Mouse (Mus musculus): ENCODE data around the gene Tex30. TPM values are rescaled to one million over a fixed set of nuclear protein-coding genes. Genes with fewer than 3 reads are reported as not detected.

The Tex30 gene
- total and polyA plus RNA-seq, 3 experiments, result 54.2 to 196 (median 89.6) TPM

GRCm38 (mm10) chr1:44042555-44042915 is 59.7 kb downstream of the Tex30 start:
- peak; percentile 58; the same call in 1 of the 2 replicates for TF ChIP-seq ZNF384 (IDR thresholded peaks at IDR 0.05; ENCODE audit: low read depth, low read length)
- TF ChIP-seq GABPA (IDR thresholded peaks at IDR 0.05; ENCODE audit: insufficient replicate concordance, low read depth, low read length), result no peak
- Histone ChIP-seq H3K27me3 (replicated peaks) (no peaks in the 10 kb centered on the region), H3K9me3 (replicated peaks; ENCODE audit: low read length) (no peaks in the 10 kb centered on the region), H3K36me3 (replicated peaks in 1 of 2; ENCODE audit: control insufficient read depth in 1 of 2, insufficient read depth in 1 of 2, low read length in 1 of 2) (no peaks in the 10 kb centered on the region), H3K4me1 (ENCODE audit: control insufficient read depth in 1 of 2, insufficient read depth in 2 of 2) (peaks cover 0 to 14% of the 10 kb centered on the region in 2 experiments; a peak in 2 of 4 replicates), H3K79me2 (replicated peaks; ENCODE audit: control insufficient read depth, extremely low read depth, insufficient read depth, poor library complexity, severe bottlenecking) (no peaks in the 10 kb centered on the region), H3K4me3 (replicated peaks in 1 of 3; ENCODE audit: low read depth in 2 of 3, low read length in 2 of 3, poor library complexity in 1 of 3) (peak overlapping the region; percentile 37 to 57 (median 39)), H3K27ac (ENCODE audit: insufficient read depth, low read depth) (no peak overlapping the region), H3K9ac (ENCODE audit: insufficient read depth, low read depth) (peak overlapping the region; percentile 66), H3K4me2 (ENCODE audit: insufficient read depth, low read depth, poor library complexity, severe bottlenecking) (peak overlapping the region; percentile 64)
- in situ Hi-C loops (cut with MboI; ENCODE audit: low pct_ligation_motif_present, low pct_unique_long_range_greater_than_20kb, low sequenced_read_pairs) (loop anchor here (25.0 kb wide), 1 partner anchor 280 kb away; no protein-coding TSS in a partner anchor), dilution Hi-C loops (cut with MboI; ENCODE audit: extremely low pct_ligation_motif_present, extremely low pct_unique_long_range_greater_than_20kb, low sequenced_read_pairs) (no loop called here)
- DNase-seq (ENCODE audit: extremely low read depth), result no peak

GRCm38 (mm10) chr1:44041797-44042554 is 60.3 kb downstream of the Tex30 start:
- H3K4me2 ChIP-seq (ENCODE audit: insufficient read depth, low read depth, poor library complexity, severe bottlenecking), result peak overlapping the region; percentile 64
- no peaks in the 10 kb centered on the region for H3K36me3 ChIP-seq (replicated peaks in 1 of 2; ENCODE audit: control insufficient read depth in 1 of 2, insufficient read depth in 1 of 2, low read length in 1 of 2)
- in situ Hi-C loops (cut with MboI; ENCODE audit: low pct_ligation_motif_present, low pct_unique_long_range_greater_than_20kb, low sequenced_read_pairs) (loop anchor here (25.0 kb wide), 1 partner anchor 280 kb away; no protein-coding TSS in a partner anchor), dilution Hi-C loops (cut with MboI; ENCODE audit: extremely low pct_ligation_motif_present, extremely low pct_unique_long_range_greater_than_20kb, low sequenced_read_pairs) (no loop called here)
- H3K79me2 ChIP-seq (replicated peaks; ENCODE audit: control insufficient read depth, extremely low read depth, insufficient read depth, poor library complexity, severe bottlenecking), result no peaks in the 10 kb centered on the region
- H3K27me3 ChIP-seq (replicated peaks), result no peaks in the 10 kb centered on the region
- peaks cover 0 to 14% of the 10 kb centered on the region in 2 experiments; a peak in 2 of 4 replicates for H3K4me1 ChIP-seq (ENCODE audit: control insufficient read depth in 1 of 2, insufficient read depth in 2 of 2)
- peak overlapping the region; percentile 66 for H3K9ac ChIP-seq (ENCODE audit: insufficient read depth, low read depth)
- H3K27ac ChIP-seq (ENCODE audit: insufficient read depth, low read depth), result no peak overlapping the region
- H3K4me3 ChIP-seq (replicated peaks in 1 of 3; ENCODE audit: low read depth in 2 of 3, low read length in 2 of 3, poor library complexity in 1 of 3), result peak overlapping the region; percentile 37 to 57 (median 39)
- H3K9me3 ChIP-seq (replicated peaks; ENCODE audit: low read length), result no peaks in the 10 kb centered on the region
- DNase-seq (ENCODE audit: extremely low read depth), result peak; percentile 79
- TF ChIP-seq ZKSCAN1 (IDR thresholded peaks at IDR 0.05; ENCODE audit: borderline replicate concordance, low read depth, low read length) (no peak), CHD1 (IDR thresholded peaks at IDR 0.05; ENCODE audit: low read depth, low read length) (no peak), BHLHE40 (IDR thresholded peaks at IDR 0.05; ENCODE audit: low read depth, low read length) (no peak), KAT2A (IDR thresholded peaks at IDR 0.05; ENCODE audit: insufficient replicate concordance, low read length) (no peak), MAZ (IDR thresholded peaks at IDR 0.05; ENCODE audit: low read depth, low read length) (peak; percentile 52; the same call in 1 of the 2 replicates), ELF1 (IDR thresholded peaks at IDR 0.05; ENCODE audit: low read depth, low read length) (peak; percentile 82), RAD21 (IDR thresholded peaks at IDR 0.05; ENCODE audit: low read depth, low read length) (peak; percentile 78), CTCF (conservative IDR thresholded peaks at IDR 0.05 in 1 of 2, IDR thresholded peaks at IDR 0.05 in 1 of 2; ENCODE audit: low read depth in 2 of 2, low read length in 2 of 2) (peak; percentile 74 to 89), HCFC1 (IDR thresholded peaks at IDR 0.05; ENCODE audit: low read depth, low read length) (peak; percentile 67), MXI1 (IDR thresholded peaks at IDR 0.05; ENCODE audit: low read depth, low read length) (no peak; the same call in 1 of the 2 replicates), POLR2AphosphoS2 (IDR thresholded peaks at IDR 0.05; ENCODE audit: low read depth, low read length) (no peak), SIN3A (IDR thresholded peaks at IDR 0.05; ENCODE audit: low read length) (peak; percentile 48; the same call in 1 of the 2 replicates), MAFK (IDR thresholded peaks at IDR 0.05; ENCODE audit: insufficient replicate concordance, low read length) (peak; percentile 78), USF1 (IDR thresholded peaks at IDR 0.05; ENCODE audit: low read depth, low read length) (no peak), MYC (IDR thresholded peaks at IDR 0.05; ENCODE audit: low read depth, low read length) (no peak), IRF4 (IDR thresholded peaks at IDR 0.05; ENCODE audit: low read depth, low read length) (peak; percentile 75), ZC3H11A (IDR thresholded peaks at IDR 0.05; ENCODE audit: low read depth, low read length) (peak; percentile 43; the same call in 1 of the 2 replicates), RCOR1 (conservative IDR thresholded peaks at IDR 0.05; ENCODE audit: low read depth, low read length) (no peak; the same call in 1 of the 2 replicates), GABPA (IDR thresholded peaks at IDR 0.05; ENCODE audit: insufficient replicate concordance, low read depth, low read length) (no peak), SMC3 (IDR thresholded peaks at IDR 0.05; ENCODE audit: low read depth, low read length) (peak; percentile 85), JUND (conservative IDR thresholded peaks at IDR 0.05; ENCODE audit: low read depth, low read length) (0 out of 2 replicates have a peak, but pooled peaks have one; percentile 39), E2F4 (IDR thresholded peaks at IDR 0.05; ENCODE audit: insufficient replicate concordance, low read depth, low read length) (0 out of 2 replicates have a peak, but pooled peaks have one; percentile 36), NRF1 (IDR thresholded peaks at IDR 0.05; ENCODE audit: low read depth, low read length) (no peak), TBP (conservative IDR thresholded peaks at IDR 0.05; ENCODE audit: low read depth, low read length) (0 out of 2 replicates have a peak, but pooled peaks have one; percentile 48), MAX (IDR thresholded peaks at IDR 0.05; ENCODE audit: low read length) (peak; percentile 56; the same call in 1 of the 2 replicates), ETS1 (conservative IDR thresholded peaks at IDR 0.05; ENCODE audit: low read depth, low read length) (no peak; the same call in 1 of the 2 replicates), TCF12 (IDR thresholded peaks at IDR 0.05; ENCODE audit: low read depth, low read length) (no peak), MEF2A (IDR thresholded peaks at IDR 0.05; ENCODE audit: borderline replicate concordance, low read depth, low read length) (no peak), PAX5 (IDR thresholded peaks at IDR 0.05; ENCODE audit: low read length) (no peak)
